22 mouse cellular contexts compared by ENCODE assay signal in genomic region chr1:84942666-84943065, GRCm38 (mm10). TPM values are rescaled to one million over a fixed set of nuclear protein-coding genes. Genes with fewer than 3 reads are reported as not detected.
DNase-seq lines count a peak whose midpoint lies in the region; ATAC-seq lines count a peak whose summit lies in the region.
"Had no signal": no experiment of that assay in that cellular context is flagged by ENCODE, and none has a peak within 500 bp of the region (broad histone marks: within the 10 kb centered on the region; RNA-seq: fewer than 3 reads in every experiment).

No protein-coding gene starts in this region.

- DNase-seq in adrenal gland, adult 2 months = peak; percentile 79
- no peak for DNase-seq in adrenal gland, postnatal 4 days (ENCODE audit: low spot score in 2 of 2)
- DNase-seq in Muller cell, postnatal 12 days (ENCODE audit: inconsistent ontology term) = peak; percentile 20
- DNase-seq in adrenal gland, postnatal 14 days = peak; percentile 59
- DNase-seq in urinary bladder, adult 2 months (ENCODE audit: low spot score) = no peak
- DNase-seq: cerebellum, adult 11 months; cerebellum, adult 2 months; cerebellum, postnatal 10 days; cerebellum, postnatal 36 days; embryo, embryonic 11 days; gastrocnemius, postnatal 25 days; heart, postnatal 14 days; kidney, adult 2 months had no signal

- ATAC-seq in megakaryocyte, adult 5-6 weeks (ENCODE audit: poor library complexity, severe bottlenecking) = no peak
- ATAC-seq: activated CD4-positive, CD25-positive, alpha-beta regulatory T cell, adult 4 months; CD4-positive, CD25-positive, alpha-beta regulatory T cell, adult 4 months; forebrain, embryonic 15.5 days; intestine, postnatal 0 days had no signal

RNA-seq across cellular contexts. Expression of gene Slc16a14, which starts 7.7 kb away (rescaled TPM):
- 10 to 100 TPM in 1 of 2 experiments, under 1 TPM in 1; 0.81 to 18.7 TPM for total RNA-seq in adrenal gland, adult 2 months (2021)
- 0.37 and 0.48 TPM in 2 replicates for polyA plus RNA-seq in adrenal gland, adult 2 months (2012; rRNA removed)
- 1 to 10 TPM; 3.6 to 5.1 TPM for total RNA-seq in adrenal gland, postnatal 4 days (2021)
- total RNA-seq in adrenal gland, postnatal 14 days (2021) = 0.53 and 1.9 TPM in 2 replicates
- polyA plus RNA-seq in urinary bladder, adult 2 months (2012; rRNA removed) = 4.1 and 4.4 TPM in 2 replicates
- total RNA-seq in megakaryocyte, adult 5-6 weeks (2015) = 0.32 and 1.1 TPM in 2 replicates
- 0.18 and 0.57 TPM in 2 replicates for total RNA-seq in megakaryocyte, adult 5-6 weeks (2017)
- total RNA-seq: hematopoietic stem cell, adult 5-6 weeks; MEL had no signal
- polyA plus RNA-seq: activated CD4-positive, CD25-positive, alpha-beta regulatory T cell, adult 4 months; CD4-positive, CD25-positive, alpha-beta regulatory T cell, adult 4 months; erythroblast, embryonic 14.5 days; heart, embryonic 16.5 days had no signal

Comparison
In these comparisons a context has a peak if more than half of its experiments do, and no peak if none do; other contexts are left out.
1. DNase-seq: peak in adrenal gland, adult 2 months (single experiment), Muller cell, postnatal 12 days (single experiment) and adrenal gland, postnatal 14 days (single experiment); none in adrenal gland, postnatal 4 days (0 of 2) and urinary bladder, adult 2 months (single experiment).